Mouse (Mus musculus) CH12.LX (cell line): ENCODE results near the gene Slc38a7. TPM values are rescaled to one million over a fixed set of nuclear protein-coding genes. Genes with fewer than 3 reads are reported as not detected.
A peak's percentile ranks its signal among the peaks of the same experiment; 100 is the strongest.

Source experiments
- DNase-seq: peaks from one replicate; pipeline ENCODE4 v3.0.0-alpha.2; 2013; ENCODE audit errors: extremely low read depth
- H3K27ac ChIP-seq: 2 replicates; pipeline ENCODE4 v1.5.1; 2012; ENCODE audit warnings: low read depth, mild to moderate bottlenecking, control low read depth, moderate library complexity; ENCODE audit not compliant: insufficient read depth
- H3K27me3 ChIP-seq: replicated peaks from 2 replicates; pipeline ENCODE3; 2012; ENCODE audit warnings: inconsistent platforms
- H3K36me3 ChIP-seq, 2 experiments: replicated peaks in 1 of 2; 2 replicates each; pipeline versions ENCODE3 to v1.6.1; 2012; ENCODE audit warnings: inconsistent platforms in 1 of 2, low read length in 1 of 2, mild to moderate bottlenecking in 1 of 2, mixed read lengths in 1 of 2, moderate library complexity in 1 of 2; ENCODE audit not compliant: control insufficient read depth in 1 of 2, insufficient read depth in 1 of 2
- H3K4me1 ChIP-seq, 2 experiments: 2 replicates each; pipeline ENCODE4 v1.6.1; 2012; ENCODE audit warnings: inconsistent platforms in 1 of 2, moderate library complexity in 1 of 2; ENCODE audit not compliant: insufficient read depth in 2 of 2, control insufficient read depth in 1 of 2
- H3K4me2 ChIP-seq: 2 replicates; pipeline ENCODE4 v1.6.1; 2012; ENCODE audit warnings: low read depth, mild to moderate bottlenecking, control low read depth; ENCODE audit not compliant: poor library complexity, insufficient read depth, severe bottlenecking
- H3K4me3 ChIP-seq, 3 experiments: fragments of 150-350 bp in 1 of 3; sonication (generic) in 1 of 3; replicated peaks in 1 of 3; 2 replicates each; pipeline versions ENCODE3 to v1.5.1; 2011 to 2012; ENCODE audit warnings: low read depth in 2 of 3, low read length in 2 of 3, mild to moderate bottlenecking in 2 of 3, moderate library complexity in 2 of 3, control low read depth in 1 of 3, improper control_type of control experiment in 1 of 3, inconsistent platforms in 1 of 3, mixed read lengths in 1 of 3; ENCODE audit not compliant: poor library complexity in 1 of 3
- H3K79me2 ChIP-seq: replicated peaks from 2 replicates; pipeline ENCODE4 v1.6.1; 2012; ENCODE audit warnings: mild to moderate bottlenecking, moderate library complexity; ENCODE audit not compliant: control insufficient read depth, poor library complexity, insufficient read depth, severe bottlenecking; ENCODE audit errors: extremely low read depth
- H3K9ac ChIP-seq: 2 replicates; pipeline ENCODE4 v1.6.1; 2012; ENCODE audit warnings: low read depth, mild to moderate bottlenecking, control low read depth, moderate library complexity; ENCODE audit not compliant: insufficient read depth
- H3K9me3 ChIP-seq: replicated peaks from 2 replicates; pipeline ENCODE3; 2012; ENCODE audit warnings: low read length, inconsistent platforms, mixed read lengths
- CHD1 ChIP-seq: IDR thresholded peaks from 2 replicates; pipeline ENCODE4 v1.6.1; 2012; ENCODE audit warnings: low read depth, low read length, improper control_type of control experiment, inconsistent platforms
- JUN ChIP-seq: IDR thresholded peaks from 2 replicates; pipeline ENCODE4 v1.6.1; 2011; ENCODE audit warnings: low read depth, mild to moderate bottlenecking, low read length, improper control_type of control experiment, moderate library complexity; ENCODE audit not compliant: insufficient read depth
- MAZ ChIP-seq: IDR thresholded peaks from 2 replicates; pipeline ENCODE4 v1.6.1; 2012; ENCODE audit warnings: low read depth, mild to moderate bottlenecking, inconsistent platforms, low read length, improper control_type of control experiment, moderate library complexity
- PAX5 ChIP-seq: IDR thresholded peaks from 2 replicates; pipeline ENCODE4 v1.6.1; 2012; ENCODE audit warnings: low read length, inconsistent platforms, mixed read lengths
- POLR2A ChIP-seq: IDR thresholded peaks from 2 replicates; pipeline ENCODE4 v1.6.1; 2011; ENCODE audit warnings: low read depth, mild to moderate bottlenecking, improper control_type of control experiment, low read length
- RCOR1 ChIP-seq: conservative IDR thresholded peaks from 2 replicates; pipeline ENCODE4 v1.6.1; 2012; ENCODE audit warnings: low read depth, mild to moderate bottlenecking, inconsistent platforms, low read length, improper control_type of control experiment
- SMC3 ChIP-seq: IDR thresholded peaks from 2 replicates; pipeline ENCODE4 v1.6.1; 2011; ENCODE audit warnings: low read depth, low read length, improper control_type of control experiment
- TCF12 ChIP-seq: IDR thresholded peaks from 2 replicates; pipeline ENCODE4 v1.6.1; 2014; ENCODE audit warnings: low read depth, mild to moderate bottlenecking, inconsistent platforms, low read length, improper control_type of control experiment
- UBTF ChIP-seq: IDR thresholded peaks from 2 replicates; pipeline ENCODE4 v1.6.1; 2012; ENCODE audit warnings: low read depth, mild to moderate bottlenecking, inconsistent platforms, low read length, improper control_type of control experiment, moderate library complexity
- ZMIZ1 ChIP-seq: IDR thresholded peaks from 2 replicates; pipeline ENCODE4 v1.6.1; 2012; ENCODE audit warnings: low read depth, mild to moderate bottlenecking, inconsistent platforms, low read length, improper control_type of control experiment
- dilution Hi-C: fragments of 300-500 bp; cut with MboI; formaldehyde crosslinking; loops from 2 replicates; pipeline ENCODE4 v1.14.3; 2020; ENCODE audit warnings: low sequenced_read_pairs; ENCODE audit not compliant: extremely low pct_unique_long_range_greater_than_20kb, extremely low pct_ligation_motif_present
- in situ Hi-C: fragments of 300-500 bp; cut with MboI; formaldehyde crosslinking; loops from 3 replicates; pipeline ENCODE4 v1.14.3; 2019; ENCODE audit warnings: low sequenced_read_pairs, low pct_ligation_motif_present, low pct_unique_long_range_greater_than_20kb, mixed read lengths
- polyA plus RNA-seq: library from polyadenylated mRNA; unstranded; fragments of >175 nt; gene quantifications from 2 replicates; pipeline ENCODE4 v1.2.1, GENCODE M21; 2012; ENCODE audit warnings: low read depth; ENCODE audit not compliant: insufficient read length
- total RNA-seq, 2 experiments: library from RNA; depleted of rRNA; stranded (reverse); fragments of 300-350 nt in 1 of 2; fragments of >200 nt in 1 of 2; gene quantifications; 2 replicates each; pipeline ENCODE4 v1.2.3; 2012 to 2014

Gene Slc38a7
- total and polyA plus RNA-seq, 3 experiments: 13.9 to 33.2 (median 31.0) TPM

- H3K27me3 ChIP-seq: no peaks in the 10 kb centered on the region
- peaks cover 12% of the 10 kb centered on the region for H3K9me3 ChIP-seq
- in situ Hi-C loops (no loop called here), dilution Hi-C loops (no loop called here)
- no peak for DNase-seq
- peaks cover 16 to 65% of the 10 kb centered on the region in 2 experiments for H3K4me1 ChIP-seq
- peaks cover 16 to 50% of the 10 kb centered on the region in 2 experiments for H3K36me3 ChIP-seq
- peaks cover 85% of the 10 kb centered on the region for H3K79me2 ChIP-seq
- H3K4me3 ChIP-seq: no peak overlapping the region
- H3K4me2 ChIP-seq: no peak overlapping the region
- 0 out of 2 replicates have a peak, but pooled peaks have one; percentile 2 for TF ChIP-seq POLR2A
- no peak for TF ChIP-seq UBTF
- H3K9ac ChIP-seq: no peak overlapping the region
- H3K27ac ChIP-seq: no peak overlapping the region
Observed at GRCm38 (mm10) chr8:95881576-95881975, 28.2 kb upstream of the Slc38a7 start.

GRCm38 (mm10) chr8:95879823-95880222, 26.5 kb upstream of the Slc38a7 start:
- no peak overlapping the region for H3K27ac ChIP-seq
- dilution Hi-C loops: no loop called here
- no peak overlapping the region for H3K4me3 ChIP-seq
- peaks cover 16 to 53% of the 10 kb centered on the region in 2 experiments for H3K4me1 ChIP-seq
- H3K9me3 ChIP-seq: peaks cover 16% of the 10 kb centered on the region
- H3K79me2 ChIP-seq: peaks cover 76% of the 10 kb centered on the region
- no peak overlapping the region for H3K9ac ChIP-seq
- DNase-seq: no peak
- TF ChIP-seq TCF12 (no peak), MAZ (no peak), RCOR1 (no peak)
- H3K36me3 ChIP-seq: peaks cover 28 to 67% of the 10 kb centered on the region in 2 experiments
- H3K27me3 ChIP-seq: no peaks in the 10 kb centered on the region
- in situ Hi-C loops: no loop called here
- no peak overlapping the region for H3K4me2 ChIP-seq

DNA sequence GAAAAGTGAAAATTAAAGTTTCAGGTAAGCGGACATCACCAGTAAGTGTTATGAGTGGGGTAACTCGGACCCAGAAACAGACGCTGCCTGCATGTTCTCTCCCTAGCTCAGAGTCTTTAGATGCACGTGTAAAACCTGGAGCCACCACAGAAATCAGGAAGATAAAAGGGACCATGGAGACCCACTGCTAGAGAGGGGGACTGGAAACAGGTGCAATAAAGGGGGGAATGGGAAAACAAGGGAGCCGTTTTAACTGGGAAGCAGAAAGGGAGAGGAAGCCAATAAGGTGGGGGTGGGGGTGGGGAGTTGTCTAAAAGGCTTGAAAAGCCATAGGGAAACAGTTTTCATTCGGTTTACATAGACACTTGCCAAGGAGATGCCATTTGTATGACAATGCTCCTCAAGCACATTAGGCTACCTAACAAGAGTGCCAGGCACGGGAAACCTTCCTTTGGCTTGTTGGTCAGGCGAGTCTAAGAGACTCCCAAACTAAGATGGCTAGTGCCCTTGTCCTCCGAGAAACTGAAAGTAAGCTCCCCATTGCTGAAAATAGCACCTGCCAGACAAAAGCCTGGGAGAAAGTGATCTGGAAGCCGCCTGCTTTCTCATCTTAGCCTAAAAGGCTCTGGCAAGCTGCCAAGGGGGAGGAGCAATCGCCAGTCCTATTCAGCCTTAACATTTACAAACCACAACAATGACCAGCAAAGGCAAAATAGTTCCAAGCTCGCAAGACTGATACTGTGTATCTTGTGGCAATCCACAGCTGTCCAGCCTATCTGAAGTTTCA, 25.0 kb upstream of the Slc38a7 start:
- in situ Hi-C loops (no loop called here), dilution Hi-C loops (no loop called here)
- H3K36me3 ChIP-seq: peaks cover 37 to 78% of the 10 kb centered on the region in 2 experiments
- H3K79me2 ChIP-seq: peaks cover 61% of the 10 kb centered on the region
- H3K27ac ChIP-seq: no peak overlapping the region
- peaks cover 16% of the 10 kb centered on the region for H3K9me3 ChIP-seq
- H3K27me3 ChIP-seq: no peaks in the 10 kb centered on the region
- H3K4me2 ChIP-seq: peak overlapping the region; percentile 56; the same call in 1 of the 2 replicates
- DNase-seq: no peak
- H3K9ac ChIP-seq: no peak overlapping the region
- TF ChIP-seq TCF12 (no peak), ZMIZ1 (no peak), PAX5 (no peak), JUN (no peak), CHD1 (no peak), UBTF (no peak), SMC3 (no peak)
- H3K4me3 ChIP-seq: no peak overlapping the region
- H3K4me1 ChIP-seq: peaks cover 13 to 39% of the 10 kb centered on the region in 2 experiments
